Mouse (Mus musculus) monocyte, adult 5-6 weeks (primary cell): ENCODE data around the gene Klk1b27. TPM values are rescaled to one million over a fixed set of nuclear protein-coding genes. Genes with fewer than 3 reads are reported as not detected.
"Not testable (repeated sequence)": the region's sequence is repeated elsewhere in the genome, so short reads cannot be mapped to it uniquely, and the experiment has no call there.

Source experiments
- ATAC-seq: fragments of 153-309, 156-312 bp; replicated peaks from 2 replicates; pipeline ENCODE4 v1.8.0; 2017; ENCODE audit warnings: mild to moderate bottlenecking; ENCODE audit not compliant: low TSS enrichment, insufficient number of reproducible peaks, severe bottlenecking, poor library complexity, low FRiP score
- total RNA-seq: library from RNA; stranded (forward); fragments of 200-1000, 200-491, 200-594 nt; gene quantifications from 3 replicates; pipeline ENCODE4 v1.2.3, GENCODE M21; 2017

The Klk1b27 gene
- 2.3 TPM in 1 of 3 replicates, not detected in the others for total RNA-seq

GRCm38 (mm10) chr7:44051990-44052389, at the start of gene Klk1b27:
Gene Klk1b27 (plus strand): TSS chr7:44052290.
- not testable (repeated sequence) for ATAC-seq

GRCm38 (mm10) chr7:44004847-44005246, 47.2 kb upstream of the Klk1b27 start:
- 0 out of 2 replicates have a peak, but pooled peaks have one; percentile 31 for ATAC-seq

GRCm38 (mm10) chr7:44011868-44012267, 40.2 kb upstream of the Klk1b27 start, which contains the start of gene Klk1b26:
Gene Klk1b26 (plus strand): TSS chr7:44012168.
- ATAC-seq = not testable (repeated sequence)

- ATAC-seq = not testable (repeated sequence)
Measured at GRCm38 (mm10) chr7:44014666-44015065, 37.4 kb upstream of the Klk1b27 start.

GRCm38 (mm10) chr7:44015071-44015470, 37.0 kb upstream of the Klk1b27 start:
- no peak for ATAC-seq

GRCm38 (mm10) chr7:44072117-44072516, 20.0 kb downstream of the Klk1b27 start:
- no peak for ATAC-seq

- no peak for ATAC-seq
Measured at GRCm38 (mm10) chr7:44077703-44078102, 25.6 kb downstream of the Klk1b27 start.

GRCm38 (mm10) chr7:44096111-44096510, 44.0 kb downstream of the Klk1b27 start:
- ATAC-seq = no peak

- ATAC-seq = not testable (repeated sequence)
Measured at GRCm38 (mm10) chr7:44102028-44102427, 49.9 kb downstream of the Klk1b27 start, which contains the start of gene Klk1b21. Gene Klk1b21 (plus strand): TSS chr7:44102328.

Other genes starting within 250 kb of the Klk1b27 start
- not detected in 3 replicates for gene Klk7, start 241.0 kb upstream of the Klk1b27 start, total RNA-seq
- gene Klk6, start 227.8 kb upstream of the Klk1b27 start, total RNA-seq = not detected in 3 replicates
- gene Klk5, start 210.3 kb upstream of the Klk1b27 start, total RNA-seq = not detected in 3 replicates
- not detected in 3 replicates for gene Klk4, start 171.1 kb upstream of the Klk1b27 start, total RNA-seq
- not detected in 3 replicates for gene Klk15, start 118.5 kb upstream of the Klk1b27 start, total RNA-seq
- not detected in 3 replicates for gene Klk1b8, start 101.6 kb upstream of the Klk1b27 start, total RNA-seq
- gene Klk1b1, start 85.5 kb upstream of the Klk1b27 start, total RNA-seq = not detected in 3 replicates
- gene Klk1b9, start 76.2 kb upstream of the Klk1b27 start, total RNA-seq = not detected in 3 replicates
- gene Klk1b11, start 56.4 kb upstream of the Klk1b27 start, total RNA-seq = not detected in 3 replicates
- gene Klk1b26, start 40.1 kb upstream of the Klk1b27 start, total RNA-seq = not detected in 3 replicates
- not detected in 3 replicates for gene Klk1b21, start 50.0 kb downstream of the Klk1b27 start, total RNA-seq
- not detected in 3 replicates for gene Klk1b22, start 60.4 kb downstream of the Klk1b27 start, total RNA-seq
- not detected in 3 replicates for gene Klk1b16, start 84.5 kb downstream of the Klk1b27 start, total RNA-seq
- gene Klk1b24, start 135.9 kb downstream of the Klk1b27 start, total RNA-seq = not detected in 3 replicates
- gene Klk1b3, start 145.9 kb downstream of the Klk1b27 start, total RNA-seq = not detected in 3 replicates
- not detected in 3 replicates for gene Klk1b4, start 155.1 kb downstream of the Klk1b27 start, total RNA-seq
- gene Klk1b5, start 163.7 kb downstream of the Klk1b27 start, total RNA-seq = not detected in 3 replicates
- not detected in 3 replicates for gene Klk1, start 173.1 kb downstream of the Klk1b27 start, total RNA-seq
- not detected in 3 replicates for gene Gm36864, start 183.9 kb downstream of the Klk1b27 start, total RNA-seq
- gene 1700028J19Rik, start 194.4 kb downstream of the Klk1b27 start, total RNA-seq = 0.49 to 0.53 TPM in 2 of 3 replicates, not detected in the other
- 28.3 to 44.7 TPM (median 44.0 TPM) in 3 replicates for gene 2410002F23Rik, start 194.4 kb downstream of the Klk1b27 start, total RNA-seq
- not detected in 3 replicates for gene Acp4, start 205.1 kb downstream of the Klk1b27 start, total RNA-seq
- gene Gm15517, start 209.2 kb downstream of the Klk1b27 start, total RNA-seq = not detected in 3 replicates